Mouse (Mus musculus): ENCODE data around the gene Zcchc4. TPM values are rescaled to one million over a fixed set of nuclear protein-coding genes. Genes with fewer than 3 reads are reported as not detected.

Gene Zcchc4
- total RNA-seq, 2 experiments from 2014 or later = 8.4 to 10.2 TPM

DNA sequence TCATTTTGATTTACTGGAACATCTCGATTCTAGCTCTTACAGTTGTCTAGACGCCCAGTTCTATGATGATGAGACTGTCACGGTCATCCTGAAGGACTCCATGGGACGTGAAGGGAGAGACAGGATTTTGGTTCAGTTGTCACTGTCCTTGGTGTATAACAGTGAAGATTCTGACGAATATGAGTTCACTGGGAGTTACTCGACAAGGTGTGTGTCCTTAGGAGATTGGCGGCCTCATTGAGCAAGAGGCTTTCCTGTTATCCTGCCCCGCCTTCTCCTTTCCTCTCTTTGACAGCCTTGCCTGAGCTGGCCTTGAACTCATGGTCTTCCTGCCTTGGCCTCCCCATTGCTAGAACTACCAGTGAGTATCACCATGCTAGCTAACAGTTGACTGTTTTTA lies 89.2 kb downstream of the Zcchc4 start:
- intact Hi-C loops (cut with DNase I) = no loop called here
- DNase-seq (ENCODE audit: extremely low spot score in 1 of 2, low spot score in 2 of 2) = no peak

DNA sequence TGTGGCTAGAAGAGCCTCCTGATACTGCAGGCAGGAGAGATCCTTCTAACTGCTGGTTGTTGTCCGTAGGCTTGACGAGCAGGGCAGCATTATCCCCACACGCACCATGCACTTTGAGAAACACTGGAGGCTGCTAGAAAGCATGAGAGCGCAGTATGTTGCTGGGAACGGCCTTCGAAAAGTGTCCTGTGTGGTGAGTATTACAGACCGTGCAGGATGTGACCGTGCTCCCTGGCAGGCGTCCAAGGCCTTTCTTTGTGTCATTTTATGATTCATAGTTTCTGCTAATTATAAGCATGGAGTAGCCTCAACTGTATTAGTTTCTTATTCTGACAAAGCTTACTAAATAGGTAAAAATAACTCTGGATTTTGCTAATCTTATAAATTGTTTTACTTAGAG lies 90.6 kb downstream of the Zcchc4 start:
- intact Hi-C loops (cut with DNase I) = no loop called here
- peak in 1 of 2 experiments; percentile 65 for DNase-seq (ENCODE audit: extremely low spot score in 1 of 2, low spot score in 2 of 2)

DNA sequence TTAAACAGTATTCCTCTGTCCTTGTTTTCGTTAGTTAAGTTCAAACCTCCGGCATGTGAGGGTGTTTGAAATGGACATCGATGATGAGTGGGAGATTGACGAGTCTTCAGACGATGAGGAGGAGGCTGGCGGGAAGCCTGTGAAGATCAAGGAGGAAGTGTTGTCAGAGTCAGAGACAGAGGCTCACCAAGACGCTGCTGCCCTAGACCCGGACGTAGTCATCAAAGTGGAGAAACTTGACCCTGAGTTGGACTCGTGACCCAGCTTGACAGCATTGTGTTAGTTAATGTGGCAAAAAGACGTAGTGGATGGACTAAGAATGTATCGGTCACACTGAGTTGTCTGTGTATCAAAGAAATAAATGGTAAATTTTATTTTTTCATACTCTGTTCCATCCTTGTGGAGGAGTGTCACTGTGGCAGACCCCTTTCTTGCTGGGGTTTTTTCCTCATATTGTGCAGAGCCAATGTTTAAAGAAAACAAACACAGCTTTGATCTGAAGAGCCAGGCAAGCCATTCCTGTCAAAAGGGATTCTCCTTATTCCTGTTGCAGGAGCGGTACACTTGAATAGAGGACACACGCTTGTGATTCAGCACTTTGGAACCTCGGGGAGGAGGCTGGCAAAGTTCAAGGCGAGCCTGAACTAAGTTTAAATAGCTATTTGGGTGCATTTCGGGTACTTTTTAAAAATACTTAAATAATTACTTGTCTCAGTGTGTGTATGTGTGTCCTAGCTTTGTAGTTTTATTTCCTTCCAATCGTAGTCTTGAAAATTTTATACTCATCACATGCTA lies 91.3 kb downstream of the Zcchc4 start:
- no peak for DNase-seq (ENCODE audit: extremely low spot score in 1 of 2, low spot score in 2 of 2)
- intact Hi-C loops (cut with DNase I) = no loop called here

DNA sequence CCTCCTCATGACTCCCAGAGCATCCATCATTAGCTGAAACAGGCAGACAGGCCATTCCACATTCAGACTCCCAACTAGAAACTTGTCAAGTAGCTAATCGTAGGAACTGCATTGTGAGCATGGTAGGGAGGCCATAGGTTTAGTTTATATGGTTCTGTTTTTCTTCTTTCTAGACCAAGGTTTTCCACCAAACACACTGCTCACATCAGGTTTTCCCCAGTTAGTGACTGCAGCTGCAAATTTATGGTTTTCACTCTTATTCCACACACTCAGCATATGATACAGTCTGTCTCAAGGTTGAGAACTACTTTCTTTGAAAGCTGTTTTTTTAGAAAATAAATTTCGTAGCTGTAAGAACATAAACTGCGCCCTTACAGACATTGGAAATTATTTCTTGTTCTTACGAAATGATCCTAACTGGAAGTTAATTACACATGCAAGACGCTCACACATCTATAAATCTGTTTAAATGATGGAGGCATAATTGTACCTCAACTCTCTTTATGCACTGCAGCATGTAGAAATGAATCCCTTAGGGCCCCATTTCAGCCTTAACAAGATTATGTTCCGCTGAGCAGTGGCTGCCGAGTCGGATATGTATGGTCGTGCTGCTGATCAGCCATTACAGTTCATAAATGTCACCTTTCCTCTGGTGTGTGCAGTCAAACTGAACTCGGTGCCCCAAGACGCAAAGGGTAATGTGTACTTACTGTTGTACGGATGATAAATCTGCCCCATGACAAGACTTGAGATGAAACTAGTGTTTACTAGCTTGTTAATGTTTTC lies 93.9 kb downstream of the Zcchc4 start:
- no peak for DNase-seq (ENCODE audit: extremely low spot score in 1 of 2, low spot score in 2 of 2)
- intact Hi-C loops (cut with DNase I) = no loop called here

DNA sequence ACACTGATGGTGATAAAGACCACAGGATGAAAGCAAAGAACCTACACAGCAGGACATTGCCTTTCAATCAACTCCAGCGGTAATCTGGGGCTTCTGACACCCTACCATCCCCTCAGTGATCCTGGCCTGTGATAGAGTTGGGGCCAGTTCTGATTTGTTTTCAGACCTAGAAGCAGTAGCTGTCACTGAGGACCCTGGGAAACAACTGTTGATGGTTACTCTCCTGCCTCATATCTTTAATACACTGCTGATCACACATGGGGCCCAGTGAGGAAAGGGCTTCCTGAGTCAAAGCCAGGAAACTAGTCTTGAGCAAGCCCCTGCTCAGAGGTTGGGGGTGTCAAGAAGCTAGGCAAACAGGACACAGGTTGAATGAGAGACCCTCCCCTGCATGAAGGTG lies 96.3 kb downstream of the Zcchc4 start:
- intact Hi-C loops (cut with DNase I) = no loop called here
- DNase-seq (ENCODE audit: extremely low spot score in 1 of 2, low spot score in 2 of 2) = no peak

DNA sequence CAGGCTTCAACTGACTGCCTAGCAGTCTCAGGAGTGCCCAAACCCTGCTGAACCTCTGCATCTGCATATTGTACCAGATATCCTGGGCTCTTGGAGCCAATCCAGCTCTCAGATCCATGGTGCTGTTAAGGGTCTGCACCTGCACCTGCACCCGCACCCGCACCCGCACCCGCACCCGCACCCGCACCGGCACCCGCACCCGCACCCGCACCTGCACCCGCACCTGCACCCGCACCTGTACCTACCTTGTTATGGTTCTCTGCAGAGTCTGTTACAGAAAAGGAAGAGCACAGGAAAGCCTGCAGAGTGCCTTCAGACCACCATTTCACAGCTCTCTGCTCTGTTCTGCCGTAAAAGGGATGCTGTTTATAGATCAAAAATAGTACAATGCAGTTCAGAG lies 96.8 kb downstream of the Zcchc4 start:
- DNase-seq (ENCODE audit: extremely low spot score in 1 of 2, low spot score in 2 of 2) = no peak
- intact Hi-C loops (cut with DNase I) = no loop called here

Other genes starting within 250 kb of the Zcchc4 start
- 10 to 100 TPM; 61.1 to 65.1 TPM for gene Lgi2, start 208.9 kb upstream of the Zcchc4 start, total RNA-seq (2021)
- gene Sepsecs, start 105.7 kb upstream of the Zcchc4 start, total RNA-seq (2021) = 10 to 100 TPM; 10.3 to 10.6 TPM
- gene Pi4k2b, start 33.8 kb upstream of the Zcchc4 start, total RNA-seq (2021) = 1 to 10 TPM; 2.4 to 2.8 TPM
- 10 to 100 TPM; 80.5 to 83.1 TPM for gene Anapc4, start 58.6 kb downstream of the Zcchc4 start, total RNA-seq (2021)